Mouse (Mus musculus) ES-Bruce4 (cell line): ENCODE measurements at regions not wholly inside any gene's neighbourhood (a gene's known extent, or its start where the extent isn't known, plus 50 kb on each side); places are given as distances from the start of the nearest gene placed in this dataset.

ENCODE experiments used
- H3K27ac ChIP-seq: 2 replicates; pipeline ENCODE4 v1.5.1; 2012; ENCODE audit warnings: low read length, inconsistent platforms; ENCODE audit not compliant: insufficient read depth
- H3K27me3 ChIP-seq: 2 replicates; pipeline ENCODE4 v1.6.1; 2012; ENCODE audit warnings: mild to moderate bottlenecking, low read length, inconsistent platforms; ENCODE audit not compliant: control insufficient read depth, poor library complexity, insufficient read depth, severe bottlenecking
- H3K36me3 ChIP-seq: 2 replicates; pipeline ENCODE4 v1.6.1; 2012; ENCODE audit warnings: inconsistent platforms, mild to moderate bottlenecking, low read length, moderate library complexity; ENCODE audit not compliant: control insufficient read depth, poor library complexity, insufficient read depth, severe bottlenecking
- H3K4me1 ChIP-seq: one replicate; pipeline ENCODE4 v1.8.1; 2011; ENCODE audit warnings: low read length; ENCODE audit not compliant: control insufficient read depth, insufficient read depth
- H3K4me3 ChIP-seq: 2 replicates; pipeline ENCODE4 v1.5.1; 2011; ENCODE audit warnings: low read depth, mild to moderate bottlenecking, low read length
- H3K9ac ChIP-seq: 2 replicates; pipeline ENCODE4 v1.6.1; 2012; ENCODE audit warnings: low read depth, mild to moderate bottlenecking, inconsistent platforms; ENCODE audit not compliant: poor library complexity, severe bottlenecking
- H3K9me3 ChIP-seq: replicated peaks from 2 replicates; pipeline ENCODE4 v1.6.1; 2012; ENCODE audit warnings: mild to moderate bottlenecking, low read length, inconsistent platforms; ENCODE audit not compliant: control insufficient read depth, poor library complexity, insufficient read depth, severe bottlenecking
- CTCF ChIP-seq: IDR thresholded peaks from one replicate; pipeline ENCODE4 v1.8.1; 2011; ENCODE audit warnings: low read depth, low read length
- EP300 ChIP-seq: IDR thresholded peaks from 2 replicates; pipeline ENCODE4 v1.6.1; 2011; ENCODE audit warnings: low read depth, low read length; ENCODE audit not compliant: insufficient read depth
- POLR2A ChIP-seq: IDR thresholded peaks from one replicate; pipeline ENCODE4 v1.8.1; 2011; ENCODE audit warnings: low read length; ENCODE audit not compliant: insufficient read depth

DNA sequence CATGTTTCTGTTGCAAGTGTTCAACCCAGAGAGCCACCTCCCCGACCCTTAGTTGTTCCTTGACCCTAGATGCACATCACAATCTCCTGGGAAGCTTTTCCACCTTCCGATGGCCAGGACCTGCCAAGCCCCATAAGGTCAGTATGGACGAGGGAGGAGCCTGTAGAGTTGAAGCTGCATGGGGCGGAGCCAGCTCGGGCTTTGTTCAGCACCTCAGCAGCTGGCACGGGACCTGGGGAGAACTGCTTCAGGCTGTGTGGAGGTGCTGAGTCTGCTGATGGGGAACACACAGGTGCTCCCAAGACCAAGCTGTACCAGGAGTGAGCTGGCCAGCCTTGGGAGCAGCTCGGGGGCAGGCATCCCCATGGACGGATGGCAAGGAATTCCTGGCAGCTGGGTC lies 267.6 kb downstream of the Sox9 start:
- H3K36me3 ChIP-seq = no peaks in the 10 kb centered on the region
- no peaks in the 10 kb centered on the region for H3K27me3 ChIP-seq
- no peak overlapping the region for H3K27ac ChIP-seq
- TF ChIP-seq CTCF (no peak), EP300 (no peak), POLR2A (no peak)
- no peaks in the 10 kb centered on the region for H3K9me3 ChIP-seq
- H3K4me1 ChIP-seq = no peaks in the 10 kb centered on the region
- no peak overlapping the region for H3K4me3 ChIP-seq
- no peak overlapping the region for H3K9ac ChIP-seq

DNA sequence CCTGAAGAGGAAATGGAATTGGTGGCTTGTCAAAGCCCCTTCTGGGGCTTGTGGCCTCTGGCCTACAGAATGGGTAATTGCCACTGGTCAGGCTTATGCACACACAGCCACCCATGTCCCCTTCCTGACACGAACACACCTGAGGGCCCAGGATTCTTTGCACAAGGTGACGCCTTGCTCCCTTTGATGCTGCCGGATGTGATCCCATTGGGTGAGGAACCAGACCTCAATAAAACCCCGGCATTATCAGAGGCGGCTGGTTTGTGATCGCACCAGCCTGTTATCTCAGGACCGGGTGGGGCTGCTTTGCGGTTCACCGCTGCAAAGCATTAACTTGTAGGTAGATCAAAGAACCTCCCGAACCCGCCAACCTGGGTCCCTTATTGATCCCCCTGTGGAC lies 270.5 kb downstream of the Sox9 start:
- H3K4me3 ChIP-seq = no peak overlapping the region
- no peak overlapping the region for H3K9ac ChIP-seq
- no peaks in the 10 kb centered on the region for H3K27me3 ChIP-seq
- TF ChIP-seq CTCF = no peak
- no peak for TF ChIP-seq POLR2A
- no peak for TF ChIP-seq EP300
- no peaks in the 10 kb centered on the region for H3K9me3 ChIP-seq
- H3K27ac ChIP-seq = no peak overlapping the region
- no peaks in the 10 kb centered on the region for H3K4me1 ChIP-seq
- no peaks in the 10 kb centered on the region for H3K36me3 ChIP-seq

DNA sequence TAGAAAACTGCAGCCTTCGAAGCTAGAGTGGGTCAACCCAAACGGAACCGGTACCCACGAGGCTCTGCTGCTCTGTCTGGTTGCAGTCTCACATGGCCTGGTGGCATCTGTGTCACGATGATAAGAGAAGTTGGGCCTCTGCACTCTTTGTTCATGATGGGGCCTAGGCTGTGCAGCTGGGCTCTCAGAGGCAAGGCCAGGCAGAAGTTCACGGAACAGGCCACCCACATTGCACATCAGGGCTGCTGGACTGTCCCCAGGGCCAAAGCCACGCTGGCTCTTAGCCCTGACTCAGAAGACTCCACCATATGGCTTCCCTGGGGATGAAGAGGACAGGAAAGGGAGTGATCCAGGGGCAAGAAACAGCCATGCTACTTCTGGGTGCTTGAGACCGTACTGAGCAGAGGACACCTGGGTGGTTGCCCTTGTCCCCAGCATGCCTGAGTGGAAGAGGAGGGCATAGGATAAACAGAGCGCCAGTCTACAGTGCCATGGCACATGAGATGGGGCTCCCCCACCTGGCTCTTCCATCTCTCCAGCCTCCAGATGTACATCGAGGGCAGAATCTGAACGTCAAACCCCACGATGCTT lies 274.1 kb downstream of the Sox9 start:
- Histone ChIP-seq H3K9me3 (no peaks in the 10 kb centered on the region), H3K36me3 (no peaks in the 10 kb centered on the region), H3K27me3 (no peaks in the 10 kb centered on the region), H3K9ac (no peak overlapping the region), H3K27ac (no peak overlapping the region), H3K4me3 (no peak overlapping the region), H3K4me1 (no peaks in the 10 kb centered on the region)
- TF ChIP-seq CTCF (no peak), EP300 (no peak), POLR2A (no peak)

DNA sequence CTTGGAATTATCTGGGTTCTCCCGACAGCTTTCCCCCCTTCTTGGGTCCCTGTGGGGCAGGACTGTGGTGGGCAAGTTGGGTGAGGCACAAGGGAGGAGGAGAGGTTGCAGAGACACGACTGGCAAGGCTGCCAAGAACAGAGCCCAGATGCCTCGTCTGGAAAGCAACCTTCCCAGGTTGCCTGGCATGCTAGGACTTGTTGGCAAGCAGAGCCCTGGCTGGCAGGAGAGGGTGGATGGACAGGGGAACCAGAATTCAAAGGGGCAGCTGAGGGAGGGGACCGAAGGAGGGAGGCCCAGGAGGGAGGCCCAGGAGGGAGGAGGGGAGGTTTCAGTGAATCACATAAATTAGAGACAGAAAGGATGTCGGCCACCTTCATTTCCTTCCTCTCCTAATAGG lies 274.8 kb downstream of the Sox9 start:
- H3K9ac ChIP-seq = no peak overlapping the region

GRCm38 (mm10) chr11:113070365-113070764 lies 288.3 kb downstream of the Sox9 start:
- TF ChIP-seq POLR2A (no peak), EP300 (no peak), CTCF (no peak)

More for the DNA sequence above, 274.8 kb downstream of the Sox9 start:
- no peak overlapping the region for H3K27ac ChIP-seq
- no peaks in the 10 kb centered on the region for H3K36me3 ChIP-seq
- H3K4me1 ChIP-seq = no peaks in the 10 kb centered on the region
- TF ChIP-seq EP300 = no peak
- TF ChIP-seq CTCF = no peak
- TF ChIP-seq POLR2A = no peak
- H3K9me3 ChIP-seq = no peaks in the 10 kb centered on the region
- H3K4me3 ChIP-seq = no peak overlapping the region
- no peaks in the 10 kb centered on the region for H3K27me3 ChIP-seq

GRCm38 (mm10) chr11:113071942-113072341 lies 289.9 kb downstream of the Sox9 start:
- Histone ChIP-seq H3K9ac (no peak overlapping the region), H3K36me3 (no peaks in the 10 kb centered on the region), H3K4me3 (no peak overlapping the region), H3K27ac (no peak overlapping the region), H3K4me1 (no peaks in the 10 kb centered on the region), H3K27me3 (no peaks in the 10 kb centered on the region), H3K9me3 (no peaks in the 10 kb centered on the region; the same call in 1 of the 2 replicates)
- TF ChIP-seq POLR2A (no peak), CTCF (no peak), EP300 (no peak)

More at GRCm38 (mm10) chr11:113070365-113070764, 288.3 kb downstream of the Sox9 start:
- no peaks in the 10 kb centered on the region; the same call in 1 of the 2 replicates for H3K9me3 ChIP-seq
- no peaks in the 10 kb centered on the region for H3K4me1 ChIP-seq
- no peak overlapping the region for H3K4me3 ChIP-seq
- no peaks in the 10 kb centered on the region for H3K36me3 ChIP-seq
- no peaks in the 10 kb centered on the region for H3K27me3 ChIP-seq
- no peak overlapping the region for H3K27ac ChIP-seq
- H3K9ac ChIP-seq = no peak overlapping the region
